Mouse (Mus musculus) cerebellum, adult 2 months (tissue): ENCODE data around the gene Bmp7.

ENCODE experiments used
- CTCF ChIP-seq: fragments of 200-500 bp; IDR thresholded peaks from 2 replicates; pipeline ENCODE4 v1.5.1; 2011; ENCODE audit warnings: low read depth, mild to moderate bottlenecking, control low read depth, low read length, moderate library complexity, borderline replicate concordance; ENCODE audit not compliant: insufficient read depth
- POLR2A ChIP-seq: fragments of 200-500 bp; IDR thresholded peaks from 2 replicates; pipeline ENCODE4 v1.6.1; 2011; ENCODE audit warnings: low read length, control low read depth, borderline replicate concordance; ENCODE audit not compliant: insufficient read depth

- TF ChIP-seq CTCF (no peak), POLR2A (no peak)
Measured at GRCm38 (mm10) chr2:172856549-172856948, 83.6 kb downstream of the Bmp7 start.
